Mouse (Mus musculus): ENCODE measurements around the gene Gigyf2. TPM values are rescaled to one million over a fixed set of nuclear protein-coding genes. Genes with fewer than 3 reads are reported as not detected.
"Not testable (repeated sequence)": the region's sequence is repeated elsewhere in the genome, so short reads cannot be mapped to it uniquely, and the experiment has no call there.

The Gigyf2 gene
- polyA plus RNA-seq, 1 experiment from 2014 or later = 47.5 TPM

DNA sequence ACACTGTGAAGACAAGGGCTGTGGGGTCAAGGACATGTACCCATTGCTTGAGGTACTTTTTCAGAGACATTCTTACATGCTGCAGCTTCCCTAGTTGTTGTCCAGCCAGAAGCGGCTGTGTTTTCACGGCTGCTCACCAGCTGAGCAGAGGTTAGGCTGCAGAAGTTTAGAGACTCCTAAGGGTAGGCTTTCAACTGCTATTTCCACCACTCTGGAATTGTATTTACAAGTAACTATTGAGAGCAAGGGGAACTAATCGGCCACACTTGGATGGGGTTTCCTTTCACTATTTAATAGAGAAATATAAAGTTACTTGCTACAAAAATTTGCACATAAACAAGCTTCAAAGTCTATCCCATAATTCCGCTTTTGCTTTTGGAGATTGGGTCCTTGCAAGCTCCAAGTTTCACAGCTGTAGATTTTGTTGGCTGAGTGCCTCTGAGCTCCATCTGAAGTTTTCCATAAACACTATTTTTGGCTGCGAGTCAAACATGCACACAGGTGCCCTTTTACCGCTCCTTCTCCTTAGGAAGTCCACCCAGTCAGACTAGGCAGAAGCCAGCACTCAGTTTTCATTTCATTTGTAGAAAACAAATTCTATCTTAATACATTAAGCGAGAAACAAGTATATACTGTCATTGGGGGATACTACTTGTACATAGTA lies 70.3 kb downstream of the Gigyf2 start:
- Histone ChIP-seq H3K27me3 (replicated peaks) (no peaks in the 10 kb centered on the region), H3K4me3 (replicated peaks) (no peak overlapping the region), H3K4me1 (replicated peaks) (peaks cover 3% of the 10 kb centered on the region; the same call in 1 of the 2 replicates), H3K9ac (no peak overlapping the region), H3K9me3 (no peaks in the 10 kb centered on the region), H3K4me2 (replicated peaks) (no peak overlapping the region), H3K27ac (no peak overlapping the region), H3K36me3 (no peaks in the 10 kb centered on the region)
- ATAC-seq = no peak
- WGBS = 57% methylated on average over 7 of the region's 7 CpGs

- H3K9me3 ChIP-seq = no peaks in the 10 kb centered on the region
- no peaks in the 10 kb centered on the region for H3K4me1 ChIP-seq (replicated peaks)
- H3K27me3 ChIP-seq (replicated peaks) = no peaks in the 10 kb centered on the region
- WGBS = 89% methylated on average over 1 of the region's 1 CpGs
- ATAC-seq = no peak
- no peak overlapping the region for H3K4me3 ChIP-seq (replicated peaks)
- no peak overlapping the region for H3K4me2 ChIP-seq (replicated peaks)
- no peak overlapping the region for H3K27ac ChIP-seq
- peaks cover 20% of the 10 kb centered on the region for H3K36me3 ChIP-seq
- H3K9ac ChIP-seq = no peak overlapping the region
These were observed 77.9 kb downstream of the Gigyf2 start for GRCm38 (mm10) chr1:87404710-87405109.

- Histone ChIP-seq H3K9ac (no peak overlapping the region), H3K4me3 (replicated peaks) (no peak overlapping the region), H3K9me3 (no peaks in the 10 kb centered on the region), H3K4me2 (replicated peaks) (no peak overlapping the region), H3K27me3 (replicated peaks) (no peaks in the 10 kb centered on the region), H3K36me3 (peaks cover 23% of the 10 kb centered on the region), H3K4me1 (replicated peaks) (no peaks in the 10 kb centered on the region), H3K27ac (no peak overlapping the region)
- ATAC-seq = no peak
These were observed 79.2 kb downstream of the Gigyf2 start for GRCm38 (mm10) chr1:87406012-87406411.

DNA sequence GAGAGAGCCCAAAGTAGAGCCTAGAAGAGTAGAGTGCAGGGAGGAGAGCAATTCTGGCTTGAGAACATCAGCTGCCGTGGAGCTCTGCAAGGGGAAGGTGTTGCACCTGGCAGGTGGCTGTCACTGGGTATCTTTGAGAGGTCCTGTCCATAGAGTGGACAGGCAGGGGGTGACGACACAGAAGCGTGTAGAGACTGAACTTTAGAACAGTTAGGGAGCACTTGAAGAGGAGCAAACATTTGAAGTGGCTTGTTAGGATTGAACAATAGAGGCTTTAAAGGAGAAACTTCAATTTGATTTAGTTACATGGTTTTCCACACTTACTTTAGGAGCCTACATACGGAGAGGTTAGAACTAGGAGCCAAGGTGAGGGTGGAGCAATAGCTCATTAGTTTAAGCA lies 82.6 kb downstream of the Gigyf2 start:
- WGBS = 94% methylated on average over 4 of the region's 4 CpGs

GRCm38 (mm10) chr1:87418733-87419132 lies 91.9 kb downstream of the Gigyf2 start:
- Histone ChIP-seq H3K4me1 (replicated peaks) (no peaks in the 10 kb centered on the region), H3K27ac (no peak overlapping the region), H3K27me3 (replicated peaks) (no peaks in the 10 kb centered on the region), H3K9me3 (no peaks in the 10 kb centered on the region), H3K36me3 (0 out of 2 replicates have a peak, but pooled peaks cover 15% of the 10 kb centered on the region), H3K4me2 (replicated peaks) (no peak overlapping the region), H3K4me3 (replicated peaks) (no peak overlapping the region), H3K9ac (no peak overlapping the region)
- no peak for ATAC-seq
- WGBS = 91% methylated on average over 4 of the region's 4 CpGs

More for the DNA sequence above, 82.6 kb downstream of the Gigyf2 start:
- Histone ChIP-seq H3K9me3 (no peaks in the 10 kb centered on the region), H3K4me2 (replicated peaks) (no peak overlapping the region), H3K36me3 (peaks cover 31% of the 10 kb centered on the region), H3K27me3 (replicated peaks) (no peaks in the 10 kb centered on the region), H3K27ac (no peak overlapping the region), H3K9ac (no peak overlapping the region), H3K4me1 (replicated peaks) (no peaks in the 10 kb centered on the region), H3K4me3 (replicated peaks) (no peak overlapping the region)
- no peak for ATAC-seq

GRCm38 (mm10) chr1:87435125-87435524 lies 108.3 kb downstream of the Gigyf2 start:
- H3K27ac ChIP-seq = no peak overlapping the region
- no peak overlapping the region for H3K4me3 ChIP-seq (replicated peaks)
- peaks cover 23% of the 10 kb centered on the region for H3K36me3 ChIP-seq
- no peaks in the 10 kb centered on the region for H3K9me3 ChIP-seq
- H3K4me1 ChIP-seq (replicated peaks) = no peaks in the 10 kb centered on the region
- no peak for ATAC-seq
- H3K9ac ChIP-seq = no peak overlapping the region
- WGBS = 90% methylated on average over 2 of the region's 2 CpGs
- H3K4me2 ChIP-seq (replicated peaks) = no peak overlapping the region
- no peaks in the 10 kb centered on the region for H3K27me3 ChIP-seq (replicated peaks)

DNA sequence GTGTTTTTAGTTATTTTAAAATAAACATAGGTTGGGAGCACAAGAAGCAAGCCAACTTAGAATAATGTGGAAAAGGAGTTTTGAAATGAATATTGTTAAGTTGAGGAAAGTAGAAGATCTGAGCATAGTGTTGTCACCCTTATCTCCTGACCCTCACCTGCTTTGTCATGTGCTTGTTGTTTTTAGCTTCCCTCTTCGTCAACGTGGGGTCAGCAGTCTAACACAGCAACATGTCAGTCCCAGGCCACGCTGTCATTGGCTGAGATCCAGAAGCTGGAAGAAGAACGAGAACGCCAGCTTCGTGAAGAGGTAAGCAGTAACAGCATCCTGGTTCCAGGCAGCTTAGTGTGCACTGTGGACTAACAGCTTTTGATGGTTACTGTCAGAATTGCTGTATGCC lies 109.8 kb downstream of the Gigyf2 start:
- H3K27me3 ChIP-seq (replicated peaks) = no peaks in the 10 kb centered on the region
- no peak overlapping the region for H3K4me3 ChIP-seq (replicated peaks)
- no peak overlapping the region for H3K4me2 ChIP-seq (replicated peaks)
- H3K9me3 ChIP-seq = no peaks in the 10 kb centered on the region
- H3K27ac ChIP-seq = no peak overlapping the region
- ATAC-seq = no peak
- no peaks in the 10 kb centered on the region for H3K4me1 ChIP-seq (replicated peaks)
- no peak overlapping the region for H3K9ac ChIP-seq
- WGBS = 77% methylated on average over 6 of the region's 6 CpGs
- peaks cover 23% of the 10 kb centered on the region for H3K36me3 ChIP-seq

DNA sequence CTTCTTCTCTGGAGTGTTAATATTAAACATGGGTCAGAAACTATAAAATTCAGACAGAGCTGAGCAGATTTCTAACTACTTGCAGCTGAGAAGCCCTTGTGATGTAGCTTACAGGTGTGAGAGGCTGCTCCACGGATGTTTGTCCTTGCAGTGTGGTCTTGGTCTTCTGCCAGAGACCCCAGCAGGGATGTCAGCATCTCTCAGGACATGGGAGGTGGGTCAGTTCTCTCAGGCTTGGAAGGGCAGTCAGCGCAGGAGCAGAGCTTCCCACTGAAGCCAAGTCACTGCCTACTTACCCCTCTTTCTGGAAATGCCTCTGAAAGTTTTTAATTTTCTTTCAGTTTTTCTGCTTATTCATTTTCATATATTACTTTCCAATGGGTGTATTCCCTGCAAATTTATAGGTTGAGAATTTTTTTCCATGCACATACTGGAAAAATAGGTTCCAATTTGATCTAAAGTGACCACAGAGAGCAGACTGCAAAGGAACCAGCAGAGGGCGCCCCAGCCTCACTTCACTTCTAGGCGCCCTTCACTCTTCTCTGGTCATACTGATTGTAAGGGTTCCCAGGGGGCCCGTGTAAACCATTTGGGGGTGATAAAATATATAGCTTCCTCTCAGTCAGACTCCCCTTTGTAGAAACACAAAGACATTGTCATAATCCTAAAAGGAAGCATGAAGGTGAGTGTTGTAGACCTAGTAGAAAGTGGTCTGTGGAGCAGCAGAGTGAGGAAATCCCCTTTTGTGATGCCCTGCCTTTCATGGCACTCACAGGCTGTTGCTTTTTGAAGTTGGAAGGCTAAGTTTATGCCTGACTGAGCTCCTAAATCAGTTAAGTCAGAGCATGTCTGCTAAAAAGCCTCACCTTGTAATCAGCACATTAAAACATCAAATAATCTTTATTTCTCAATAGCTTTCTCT lies 120.6 kb downstream of the Gigyf2 start:
- ATAC-seq = no peak
- Histone ChIP-seq H3K9ac (no peak overlapping the region), H3K4me1 (replicated peaks) (no peaks in the 10 kb centered on the region), H3K27ac (no peak overlapping the region), H3K27me3 (replicated peaks) (no peaks in the 10 kb centered on the region), H3K4me3 (replicated peaks) (no peak overlapping the region), H3K9me3 (no peaks in the 10 kb centered on the region), H3K36me3 (peaks cover 15% of the 10 kb centered on the region), H3K4me2 (replicated peaks) (no peak overlapping the region)
- WGBS = 43% methylated on average over 5 of the region's 5 CpGs

- Histone ChIP-seq H3K4me2 (replicated peaks) (no peak overlapping the region), H3K36me3 (peaks cover 15% of the 10 kb centered on the region), H3K9me3 (no peaks in the 10 kb centered on the region), H3K9ac (no peak overlapping the region), H3K27me3 (replicated peaks) (no peaks in the 10 kb centered on the region), H3K27ac (no peak overlapping the region), H3K4me3 (replicated peaks) (no peak overlapping the region), H3K4me1 (replicated peaks) (no peaks in the 10 kb centered on the region)
- 74% methylated on average over 4 of the region's 4 CpGs for WGBS
- ATAC-seq = no peak
These were observed 122.6 kb downstream of the Gigyf2 start for GRCm38 (mm10) chr1:87449432-87449831.

- Histone ChIP-seq H3K4me2 (replicated peaks) (no peak overlapping the region), H3K4me3 (replicated peaks) (no peak overlapping the region), H3K36me3 (no peaks in the 10 kb centered on the region), H3K27me3 (replicated peaks) (no peaks in the 10 kb centered on the region), H3K4me1 (replicated peaks) (no peaks in the 10 kb centered on the region), H3K9me3 (no peaks in the 10 kb centered on the region), H3K27ac (no peak overlapping the region), H3K9ac (no peak overlapping the region)
- no peak for ATAC-seq
- WGBS = 93% methylated on average over 1 of the region's 1 CpGs
These were observed 129.6 kb downstream of the Gigyf2 start for GRCm38 (mm10) chr1:87456425-87456824.

GRCm38 (mm10) chr1:87458045-87458444 lies 131.2 kb downstream of the Gigyf2 start:
- 86% methylated on average over 4 of the region's 4 CpGs for WGBS

DNA sequence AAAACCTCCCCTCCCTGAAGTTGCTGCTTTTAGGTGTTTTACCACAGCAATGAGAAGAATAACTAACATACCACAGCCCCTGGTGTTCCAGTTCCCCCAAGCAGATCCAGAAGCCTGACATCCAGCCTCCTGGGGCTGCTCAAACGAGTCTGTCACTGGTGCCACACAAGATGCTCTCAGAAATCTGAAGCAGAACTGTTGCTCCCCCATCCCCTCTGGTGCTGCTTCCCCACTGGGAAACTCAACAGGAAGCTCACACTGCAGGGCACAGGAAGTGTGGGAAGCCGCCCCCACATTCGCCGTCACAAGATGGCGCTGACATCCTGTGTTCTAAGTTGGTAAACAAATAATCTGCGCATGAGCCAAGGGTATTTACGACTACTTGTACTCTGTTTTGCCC lies 133.1 kb downstream of the Gigyf2 start:
- not testable (repeated sequence) for H3K27ac ChIP-seq; H3K36me3 ChIP-seq; H3K4me1 ChIP-seq (replicated peaks); H3K9ac ChIP-seq; H3K27me3 ChIP-seq (replicated peaks); H3K9me3 ChIP-seq; H3K4me2 ChIP-seq (replicated peaks); H3K4me3 ChIP-seq (replicated peaks); ATAC-seq
- 94% methylated on average over 6 of the region's 7 CpGs for WGBS

More at GRCm38 (mm10) chr1:87458045-87458444, 131.2 kb downstream of the Gigyf2 start:
- Histone ChIP-seq H3K9ac (no peak overlapping the region), H3K27ac (no peak overlapping the region), H3K4me3 (replicated peaks) (no peak overlapping the region), H3K9me3 (no peaks in the 10 kb centered on the region), H3K4me1 (replicated peaks) (no peaks in the 10 kb centered on the region), H3K4me2 (replicated peaks) (no peak overlapping the region), H3K27me3 (replicated peaks) (no peaks in the 10 kb centered on the region), H3K36me3 (no peaks in the 10 kb centered on the region)
- ATAC-seq = no peak
